In the genomic region with DNA sequence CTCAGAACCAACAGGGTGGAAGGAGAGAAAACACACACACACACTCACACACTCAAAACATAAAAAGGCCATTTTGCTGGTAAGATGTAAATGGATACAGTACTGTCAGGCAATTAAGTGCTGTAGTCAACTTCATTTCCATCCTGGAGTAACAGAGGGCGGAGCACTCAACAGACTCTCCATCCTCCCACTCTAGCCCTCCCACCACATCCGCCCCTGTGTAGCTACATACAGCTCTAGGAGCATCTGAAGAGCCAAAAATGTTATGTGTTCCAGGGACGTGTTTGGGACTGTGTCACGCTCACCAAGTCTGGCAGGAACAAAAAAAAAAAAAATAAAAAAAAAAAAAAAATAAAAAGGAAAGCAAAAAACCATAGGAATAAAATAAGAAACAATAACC, we compare ENCODE assay signal across 23 mouse cellular contexts. TPM values are rescaled to one million over a fixed set of nuclear protein-coding genes. Genes with fewer than 3 reads are reported as not detected.
DNase-seq lines count a peak whose midpoint lies in the region; ATAC-seq and TF ChIP-seq lines count a peak whose summit lies in the region.
"Had no signal": no experiment of that assay in that cellular context is flagged by ENCODE, and none has a peak within 500 bp of the region (broad histone marks: within the 10 kb centered on the region; RNA-seq: fewer than 3 reads in every experiment).

No protein-coding gene starts in this region.

- H3K4me3 ChIP-seq in gastrocnemius, adult 2 months: no peak overlapping the region
- H3K4me3 ChIP-seq: forebrain, embryonic 12.5 days; heart, embryonic 13.5 days; megakaryocyte, embryonic 14.5 days; midbrain, embryonic 15.5 days; myocyte had no signal

- ATAC-seq in cerebellum, adult (ENCODE audit: insufficient number of reproducible peaks, low FRiP score, low TSS enrichment): no peak
- ATAC-seq: midbrain, embryonic 15.5 days had no signal

- peak overlapping the region; percentile 85; the same call in 1 of the 2 replicates for H3K27ac ChIP-seq in gastrocnemius, adult 2 months
- H3K27ac ChIP-seq: forebrain, embryonic 12.5 days; heart, embryonic 13.5 days; hindbrain, embryonic 14.5 days; kidney, postnatal 0 days; midbrain, embryonic 15.5 days had no signal

- TF ChIP-seq CTCF in gastrocnemius, adult 2 months (IDR thresholded peaks at IDR 0.05): no peak

- intact Hi-C loops in gastrocnemius, adult 2 months (cut with DNase I): no loop called here
- intact Hi-C loops in left cerebral cortex, postnatal 36 days (cut with DNase I): loop anchor here (5.0 kb wide), 1 partner anchor 49 kb away; no protein-coding TSS in a partner anchor

- no peak for DNase-seq in gastrocnemius, adult 2 months
- DNase-seq in gastrocnemius, adult 8-10 months (ENCODE audit: low spot score in 2 of 2): no peak
- peak; percentile 68 to 70 for DNase-seq in right cerebral cortex, adult 2 months (ENCODE audit: low spot score in 2 of 2)
- no peak for DNase-seq in right cerebral cortex, postnatal 14 days
- DNase-seq in left cerebral cortex, postnatal 36 days (ENCODE audit: low spot score in 2 of 2): peak; percentile 37 to 70
- DNase-seq in telencephalon, adult 2 months (ENCODE audit: low read depth, low spot score): peak; percentile 80
- no peak for DNase-seq in embryo, embryonic 10 days (ENCODE audit: low spot score)
- DNase-seq: adrenal gland, postnatal 25 days; cerebellum, adult 9-10 months; heart, adult 11 months; heart, postnatal 36 days; kidney, adult 18-20 months; lung, adult 2 months had no signal

RNA-seq across cellular contexts. Expression of a gene that starts 10.5 kb away (rescaled TPM):
- 1 to 10 TPM in 1 of 2 experiments, under 1 TPM in 1; 0.92 to 1.5 TPM for total RNA-seq in gastrocnemius, adult 2 months (2021)
- 1 to 10 TPM in 2 of 4 experiments, under 1 TPM in 2; 0.53 to 1.3 (median 0.97) TPM for total RNA-seq in gastrocnemius, adult 8-10 months (2022)
- total RNA-seq in left cerebral cortex, postnatal 36 days (2021): 1 to 10 TPM; 1.5 to 3.2 TPM
- total RNA-seq: common myeloid progenitor, adult 5-6 weeks had no signal

RNA-seq across cellular contexts. Expression of a gene that starts 25.2 kb away (rescaled TPM):
- not detected for total RNA-seq in gastrocnemius, adult 2 months (2021)
- not detected for total RNA-seq in gastrocnemius, adult 8-10 months (2022)
- total RNA-seq in left cerebral cortex, postnatal 36 days (2021): under 1 TPM; 0.14 to 0.15 TPM
- total RNA-seq: adrenal gland, postnatal 25 days; heart, postnatal 36 days had no signal

RNA-seq across cellular contexts. Expression of a gene that starts 33.2 kb away (rescaled TPM):
- not detected for total RNA-seq in gastrocnemius, adult 2 months (2021)
- not detected for total RNA-seq in gastrocnemius, adult 8-10 months (2022)
- total RNA-seq in left cerebral cortex, postnatal 36 days (2021): not detected
- total RNA-seq: adrenal gland, postnatal 25 days; common myeloid progenitor, adult 5-6 weeks; heart, postnatal 36 days; layer of hippocampus, adult 8-10 months had no signal

RNA-seq across cellular contexts. Expression of a gene that starts 55.4 kb away (rescaled TPM):
- total RNA-seq in gastrocnemius, adult 2 months (2021): 10 to 100 TPM; 68.7 to 74.6 TPM
- 10 to 100 TPM; 72.7 to 90.9 (median 87.3) TPM for total RNA-seq in gastrocnemius, adult 8-10 months (2022)
- 100 to 1,000 TPM in 1 of 2 experiments, 10 to 100 TPM in 1; 99.3 to 122 TPM for total RNA-seq in left cerebral cortex, postnatal 36 days (2021)

RNA-seq across cellular contexts. Expression of a gene that starts 57.2 kb away (rescaled TPM):
- total RNA-seq in gastrocnemius, adult 2 months (2021): 10 to 100 TPM; 15.0 to 17.7 TPM
- total RNA-seq in gastrocnemius, adult 8-10 months (2022): 10 to 100 TPM; 13.8 to 21.0 (median 16.3) TPM
- total RNA-seq in left cerebral cortex, postnatal 36 days (2021): 10 to 100 TPM; 36.1 to 41.5 TPM

Comparison
In these comparisons a context has a peak if more than half of its experiments do, and no peak if none do; other contexts are left out.
1. DNase-seq: peak in right cerebral cortex, adult 2 months (2 of 2), left cerebral cortex, postnatal 36 days (2 of 2) and telencephalon, adult 2 months (single experiment); none in gastrocnemius, adult 2 months (single experiment), gastrocnemius, adult 8-10 months (0 of 2), right cerebral cortex, postnatal 14 days (single experiment) and embryo, embryonic 10 days (single experiment).